Mouse (Mus musculus) 3T3-L1 (cell line): ENCODE measurements around the gene Osbpl5.
A peak's percentile ranks its signal among the peaks of the same experiment; 100 is the strongest.
"Not testable (repeated sequence)": the region's sequence is repeated elsewhere in the genome, so short reads cannot be mapped to it uniquely, and the experiment has no call there.

ENCODE experiments used
- DNase-seq: peaks from one replicate; pipeline ENCODE4 v3.0.0-alpha.2; 2015; ENCODE audit warnings: low read depth, low spot score

Gene Osbpl5

GRCm38 (mm10) chr7:143709395-143709794 is 47.4 kb downstream of the Osbpl5 start:
- DNase-seq: no peak

- peak; percentile 97 for DNase-seq
Measured at GRCm38 (mm10) chr7:143706697-143707438, 49.9 kb downstream of the Osbpl5 start.

GRCm38 (mm10) chr7:143696140-143696539 is 60.6 kb downstream of the Osbpl5 start:
- DNase-seq: peak; percentile 68

- DNase-seq: no peak
Measured at GRCm38 (mm10) chr7:143694550-143694949, 62.2 kb downstream of the Osbpl5 start.

GRCm38 (mm10) chr7:143692746-143693510 is 63.9 kb downstream of the Osbpl5 start:
- DNase-seq: no peak

- DNase-seq: peak; percentile 67
Measured at GRCm38 (mm10) chr7:143691909-143692308, 64.9 kb downstream of the Osbpl5 start.

GRCm38 (mm10) chr7:143691181-143691580 is 65.6 kb downstream of the Osbpl5 start:
- peak; percentile 52 for DNase-seq

GRCm38 (mm10) chr7:143689946-143690345 is 66.8 kb downstream of the Osbpl5 start:
- no peak for DNase-seq

- DNase-seq: no peak
Measured at GRCm38 (mm10) chr7:143689481-143689880, 67.3 kb downstream of the Osbpl5 start.

GRCm38 (mm10) chr7:143686676-143687075 is 70.1 kb downstream of the Osbpl5 start:
- DNase-seq: not testable (repeated sequence)

- DNase-seq: not testable (repeated sequence)
Measured at GRCm38 (mm10) chr7:143686191-143686590, 70.6 kb downstream of the Osbpl5 start.

GRCm38 (mm10) chr7:143685359-143686067 is 71.3 kb downstream of the Osbpl5 start, which contains the start of gene Tnfrsf23:
TSS of gene Tnfrsf23 (minus strand) at chr7:143685872.
- peak; percentile 98 for DNase-seq

GRCm38 (mm10) chr7:143684569-143684968 is 72.2 kb downstream of the Osbpl5 start:
- DNase-seq: not testable (repeated sequence)

- no peak for DNase-seq
Measured at GRCm38 (mm10) chr7:143681566-143681965, 75.2 kb downstream of the Osbpl5 start.

GRCm38 (mm10) chr7:143680836-143681235 is 75.9 kb downstream of the Osbpl5 start:
- not testable (repeated sequence) for DNase-seq

- not testable (repeated sequence) for DNase-seq
Measured at GRCm38 (mm10) chr7:143679650-143680049, 77.1 kb downstream of the Osbpl5 start.

- peak; percentile 77 for DNase-seq
Measured at GRCm38 (mm10) chr7:143666427-143667311, 90.1 kb downstream of the Osbpl5 start.

- no peak for DNase-seq
Measured at GRCm38 (mm10) chr7:143663470-143663869, 93.3 kb downstream of the Osbpl5 start.

- DNase-seq: peak; percentile 34
Measured at GRCm38 (mm10) chr7:143660797-143661196, 96.0 kb downstream of the Osbpl5 start.

- DNase-seq: not testable (repeated sequence)
Measured at GRCm38 (mm10) chr7:143649769-143650346, 106.9 kb downstream of the Osbpl5 start.
